Mouse (Mus musculus): ENCODE measurements around the gene Cpa5. TPM values are rescaled to one million over a fixed set of nuclear protein-coding genes. Genes with fewer than 3 reads are reported as not detected.

Gene Cpa5
- polyA plus RNA-seq, 1 experiment from 2014 or later, result not detected

DNA sequence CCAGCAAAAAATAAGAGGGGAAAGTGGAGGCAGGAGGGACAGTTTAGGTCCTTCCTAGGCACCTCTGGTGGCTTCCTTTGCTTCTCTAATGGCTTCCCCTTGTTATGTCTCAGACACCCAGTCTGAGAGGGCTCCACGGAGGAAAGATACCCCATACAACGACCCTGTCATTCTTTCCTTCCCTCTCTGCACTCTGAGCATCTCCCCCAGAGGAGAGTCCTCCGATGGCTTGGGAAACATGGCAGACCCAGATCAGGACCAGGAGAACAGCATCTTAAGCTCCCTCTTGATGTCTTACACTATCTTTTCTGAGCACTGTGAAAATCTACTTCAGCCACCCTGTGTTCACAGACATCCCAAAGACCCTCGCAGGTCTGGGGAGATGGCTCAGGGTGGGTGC lies 4.9 kb downstream of the Cpa5 start:
- no peak for DNase-seq (ENCODE audit: low spot score)
- H3K4me1 ChIP-seq (replicated peaks; ENCODE audit: control insufficient read depth, insufficient read depth, low read length), result peaks cover 19% of the 10 kb centered on the region; the same call in 1 of the 2 replicates
- no peak for ATAC-seq (ENCODE audit: low FRiP score)
- WGBS, result 25% methylated on average over 4 of the region's 4 CpGs
- H3K27me3 ChIP-seq (ENCODE audit: control insufficient read depth, insufficient read depth, low read length), result no peaks in the 10 kb centered on the region
- H3K36me3 ChIP-seq (ENCODE audit: control insufficient read depth, insufficient read depth, low read length), result no peaks in the 10 kb centered on the region
- H3K9me3 ChIP-seq (ENCODE audit: control insufficient read depth, low read length), result no peaks in the 10 kb centered on the region
- no peak overlapping the region for H3K4me3 ChIP-seq (ENCODE audit: low read depth, low read length)
- H3K27ac ChIP-seq (ENCODE audit: low read depth, low read length), result peak overlapping the region; percentile 17; the same call in 1 of the 2 replicates
- H3K9ac ChIP-seq (ENCODE audit: low read depth, low read length), result no peak overlapping the region
- H3K4me2 ChIP-seq (replicated peaks; ENCODE audit: low read depth, low read length), result no peak overlapping the region

DNA sequence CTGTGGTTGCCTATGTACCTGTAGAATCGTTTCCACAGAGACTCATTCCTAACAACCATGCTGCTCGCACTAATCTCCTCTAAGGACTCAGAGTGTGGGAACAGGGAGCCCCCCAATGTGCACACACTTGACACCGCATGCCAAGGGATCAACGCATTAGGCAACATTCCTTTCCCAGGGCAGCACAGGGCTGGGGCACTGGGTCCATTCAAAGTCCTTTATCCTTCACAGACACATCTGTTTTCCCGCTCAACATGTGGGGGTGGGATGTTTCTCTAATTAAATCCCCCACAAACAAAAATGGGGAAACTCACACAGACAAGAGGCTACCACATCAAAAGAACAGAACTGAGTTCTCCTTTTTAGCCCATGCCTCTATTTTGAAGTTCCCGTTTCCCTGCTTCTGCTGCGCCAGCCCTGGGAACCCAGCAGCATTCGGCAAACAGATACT lies 5.7 kb downstream of the Cpa5 start:
- WGBS, result 2% methylated on average over 8 of the region's 8 CpGs
- H3K9ac ChIP-seq (ENCODE audit: low read depth, low read length), result no peak overlapping the region
- ATAC-seq (ENCODE audit: low FRiP score), result peak; percentile 36; the same call in 1 of the 2 replicates

DNA sequence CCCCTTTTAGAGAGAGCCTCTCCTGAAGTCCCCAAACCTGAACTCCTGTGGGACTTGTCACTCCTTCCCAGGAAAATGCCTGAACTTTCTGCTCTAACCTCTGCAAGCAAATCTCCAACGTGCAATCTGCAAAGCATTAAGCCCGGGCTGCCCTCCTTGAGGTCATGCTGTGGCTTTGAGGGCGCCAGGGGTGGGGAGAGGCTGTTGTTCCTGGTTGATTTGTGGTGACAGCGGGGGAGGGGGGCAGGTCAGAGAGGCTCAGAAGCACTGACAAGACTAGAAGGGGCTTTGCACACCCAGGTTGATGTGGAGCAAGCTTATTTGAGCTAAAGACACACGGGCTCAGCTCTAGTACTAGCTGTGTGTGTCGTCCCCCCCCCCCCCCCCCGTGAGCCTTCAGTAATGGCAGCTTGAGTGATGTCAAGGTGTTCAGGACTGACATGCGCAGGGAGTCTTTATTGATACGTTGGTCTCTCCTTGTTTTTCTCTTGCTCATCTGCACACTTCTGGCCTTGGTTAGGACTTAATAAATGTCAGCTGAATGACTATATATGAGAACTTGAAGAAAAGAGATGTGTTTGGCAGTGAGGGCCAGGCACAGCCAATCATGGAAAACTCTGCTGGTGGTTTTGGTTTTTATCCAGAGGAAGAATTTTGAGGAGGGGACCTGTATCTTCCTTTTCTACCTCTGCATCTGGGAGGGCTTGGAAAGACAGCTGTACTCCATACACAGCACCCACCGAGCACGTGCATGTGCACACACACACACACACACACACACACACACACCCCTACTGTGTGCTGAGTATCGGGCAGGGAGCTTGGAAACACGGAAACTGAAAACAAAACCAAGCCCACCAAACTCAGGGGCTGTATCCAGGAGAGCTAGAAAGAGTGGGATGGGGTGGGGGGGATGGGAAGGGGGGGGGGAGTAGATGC lies 6.5 kb downstream of the Cpa5 start:
- Histone ChIP-seq H3K4me1 (replicated peaks; ENCODE audit: control insufficient read depth, insufficient read depth, low read length) (peaks cover 16% of the 10 kb centered on the region; the same call in 1 of the 2 replicates), H3K36me3 (ENCODE audit: control insufficient read depth, insufficient read depth, low read length) (no peaks in the 10 kb centered on the region), H3K27me3 (ENCODE audit: control insufficient read depth, insufficient read depth, low read length) (no peaks in the 10 kb centered on the region), H3K9me3 (ENCODE audit: control insufficient read depth, low read length) (no peaks in the 10 kb centered on the region), H3K4me3 (ENCODE audit: low read depth, low read length) (peak overlapping the region; percentile 15), H3K4me2 (replicated peaks; ENCODE audit: low read depth, low read length) (peak overlapping the region; percentile 51), H3K9ac (ENCODE audit: low read depth, low read length) (no peak overlapping the region), H3K27ac (ENCODE audit: low read depth, low read length) (peak overlapping the region; percentile 84)
- DNase-seq (ENCODE audit: low spot score), result peak; percentile 69
- WGBS, result 2% methylated on average over 12 of the region's 13 CpGs
- peak; percentile 55 for ATAC-seq (ENCODE audit: low FRiP score)

More for the DNA sequence above, 5.7 kb downstream of the Cpa5 start:
- Histone ChIP-seq H3K9me3 (ENCODE audit: control insufficient read depth, low read length) (no peaks in the 10 kb centered on the region), H3K4me1 (replicated peaks; ENCODE audit: control insufficient read depth, insufficient read depth, low read length) (peaks cover 19% of the 10 kb centered on the region; the same call in 1 of the 2 replicates), H3K4me2 (replicated peaks; ENCODE audit: low read depth, low read length) (0 out of 2 replicates have a peak overlapping the region, but pooled peaks have one; percentile 25), H3K4me3 (ENCODE audit: low read depth, low read length) (no peak overlapping the region), H3K36me3 (ENCODE audit: control insufficient read depth, insufficient read depth, low read length) (no peaks in the 10 kb centered on the region), H3K27me3 (ENCODE audit: control insufficient read depth, insufficient read depth, low read length) (no peaks in the 10 kb centered on the region), H3K27ac (ENCODE audit: low read depth, low read length) (peak overlapping the region; percentile 84)
- peak; percentile 57 for DNase-seq (ENCODE audit: low spot score)

DNA sequence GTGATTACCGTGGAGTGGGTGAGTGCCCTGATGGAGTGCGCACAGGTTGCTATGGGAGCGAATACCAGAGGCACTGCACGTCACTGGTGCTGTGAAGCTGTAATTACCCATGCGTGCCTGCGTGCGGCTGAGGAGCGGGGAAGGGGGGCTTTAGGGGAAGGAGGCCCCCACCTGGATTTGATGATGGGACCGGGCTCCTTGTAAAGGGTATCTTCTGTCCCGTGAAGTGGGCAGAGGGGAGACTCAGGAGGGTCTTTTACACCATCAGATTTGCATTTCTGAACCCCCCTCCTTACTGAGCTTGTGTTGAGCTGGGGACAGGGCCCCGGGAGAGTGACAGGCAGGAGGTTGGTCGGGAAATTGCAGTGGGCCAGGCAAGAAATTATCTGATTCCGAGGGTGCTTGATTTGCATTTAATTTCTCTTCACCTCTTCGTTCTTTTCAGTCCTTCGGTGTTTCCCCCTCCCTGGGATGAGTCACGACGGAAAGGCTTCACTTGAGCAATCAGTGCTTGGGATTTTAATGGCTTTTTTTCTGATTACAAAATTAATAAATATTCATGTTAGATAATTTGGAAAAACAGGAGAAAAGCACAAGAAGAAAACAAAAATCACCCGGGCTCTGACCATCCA lies 7.3 kb downstream of the Cpa5 start:
- Histone ChIP-seq H3K4me1 (replicated peaks; ENCODE audit: control insufficient read depth, insufficient read depth, low read length) (peaks cover 16% of the 10 kb centered on the region; the same call in 1 of the 2 replicates), H3K36me3 (ENCODE audit: control insufficient read depth, insufficient read depth, low read length) (no peaks in the 10 kb centered on the region), H3K27me3 (ENCODE audit: control insufficient read depth, insufficient read depth, low read length) (no peaks in the 10 kb centered on the region), H3K4me3 (ENCODE audit: low read depth, low read length) (peak overlapping the region; percentile 15), H3K27ac (ENCODE audit: low read depth, low read length) (peak overlapping the region; percentile 84), H3K4me2 (replicated peaks; ENCODE audit: low read depth, low read length) (peak overlapping the region; percentile 51), H3K9ac (ENCODE audit: low read depth, low read length) (peak overlapping the region; percentile 44), H3K9me3 (ENCODE audit: control insufficient read depth, low read length) (no peaks in the 10 kb centered on the region)
- peak; percentile 76 for DNase-seq (ENCODE audit: low spot score)
- ATAC-seq (ENCODE audit: low FRiP score), result peak; percentile 84
- 3% methylated on average over 18 of the region's 18 CpGs for WGBS

DNA sequence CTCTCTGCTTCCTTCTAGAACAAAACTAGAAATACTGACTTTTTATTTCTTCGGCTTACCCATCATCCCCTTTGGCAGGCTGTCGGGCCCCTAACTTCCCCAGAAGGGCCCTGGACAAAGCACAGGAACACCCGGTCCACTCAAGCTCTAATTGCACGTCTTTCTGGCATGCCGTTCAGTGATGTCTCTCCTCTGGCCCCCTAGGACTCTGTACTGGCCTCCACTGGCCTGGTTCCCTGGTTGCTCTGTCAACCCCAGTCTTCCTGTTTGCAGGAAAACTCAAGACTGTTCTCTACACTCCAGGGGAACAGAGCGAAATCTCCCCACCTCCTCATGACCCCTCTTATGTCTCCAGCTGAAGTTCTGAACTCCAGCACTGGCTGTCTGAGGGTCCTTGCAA lies 7.9 kb downstream of the Cpa5 start:
- Histone ChIP-seq H3K4me3 (ENCODE audit: low read depth, low read length) (no peak overlapping the region), H3K9me3 (ENCODE audit: control insufficient read depth, low read length) (no peaks in the 10 kb centered on the region), H3K27ac (ENCODE audit: low read depth, low read length) (peak overlapping the region; percentile 84; the same call in 1 of the 2 replicates), H3K9ac (ENCODE audit: low read depth, low read length) (no peak overlapping the region), H3K36me3 (ENCODE audit: control insufficient read depth, insufficient read depth, low read length) (no peaks in the 10 kb centered on the region), H3K4me2 (replicated peaks; ENCODE audit: low read depth, low read length) (no peak overlapping the region), H3K4me1 (replicated peaks; ENCODE audit: control insufficient read depth, insufficient read depth, low read length) (peaks cover 16% of the 10 kb centered on the region; the same call in 1 of the 2 replicates), H3K27me3 (ENCODE audit: control insufficient read depth, insufficient read depth, low read length) (no peaks in the 10 kb centered on the region)
- peak; percentile 29 for DNase-seq (ENCODE audit: low spot score)
- 25% methylated on average over 6 of the region's 6 CpGs for WGBS
- no peak for ATAC-seq (ENCODE audit: low FRiP score)

DNA sequence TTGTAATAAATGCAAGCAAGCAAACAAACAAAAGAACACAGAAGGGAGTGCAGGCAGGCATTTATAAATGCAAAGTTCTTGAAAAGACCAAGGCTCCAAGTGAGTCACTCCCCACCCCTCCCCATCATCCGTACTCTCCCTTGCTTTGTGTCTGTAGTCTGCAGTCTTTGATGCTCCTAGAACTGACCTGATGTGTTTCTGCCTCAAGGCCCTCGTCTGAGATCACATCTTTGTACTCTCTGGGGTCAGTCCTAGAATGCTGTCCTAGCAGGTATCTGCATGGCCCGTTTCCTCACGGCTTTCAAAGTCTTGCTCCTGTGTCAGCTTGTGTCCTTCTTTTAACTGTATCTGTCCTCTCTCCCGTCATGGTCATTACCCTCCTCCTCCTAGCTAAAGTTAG lies 8.8 kb downstream of the Cpa5 start:
- no peak overlapping the region for H3K4me3 ChIP-seq (ENCODE audit: low read depth, low read length)
- no peak overlapping the region for H3K4me2 ChIP-seq (replicated peaks; ENCODE audit: low read depth, low read length)
- H3K9me3 ChIP-seq (ENCODE audit: control insufficient read depth, low read length), result no peaks in the 10 kb centered on the region
- ATAC-seq (ENCODE audit: low FRiP score), result no peak
- H3K4me1 ChIP-seq (replicated peaks; ENCODE audit: control insufficient read depth, insufficient read depth, low read length), result peaks cover 16% of the 10 kb centered on the region; the same call in 1 of the 2 replicates
- no peak for DNase-seq (ENCODE audit: low spot score)
- no peak overlapping the region for H3K9ac ChIP-seq (ENCODE audit: low read depth, low read length)
- no peaks in the 10 kb centered on the region for H3K27me3 ChIP-seq (ENCODE audit: control insufficient read depth, insufficient read depth, low read length)
- 59% methylated on average over 5 of the region's 5 CpGs for WGBS
- H3K36me3 ChIP-seq (ENCODE audit: control insufficient read depth, insufficient read depth, low read length), result no peaks in the 10 kb centered on the region
- H3K27ac ChIP-seq (ENCODE audit: low read depth, low read length), result no peak overlapping the region

DNA sequence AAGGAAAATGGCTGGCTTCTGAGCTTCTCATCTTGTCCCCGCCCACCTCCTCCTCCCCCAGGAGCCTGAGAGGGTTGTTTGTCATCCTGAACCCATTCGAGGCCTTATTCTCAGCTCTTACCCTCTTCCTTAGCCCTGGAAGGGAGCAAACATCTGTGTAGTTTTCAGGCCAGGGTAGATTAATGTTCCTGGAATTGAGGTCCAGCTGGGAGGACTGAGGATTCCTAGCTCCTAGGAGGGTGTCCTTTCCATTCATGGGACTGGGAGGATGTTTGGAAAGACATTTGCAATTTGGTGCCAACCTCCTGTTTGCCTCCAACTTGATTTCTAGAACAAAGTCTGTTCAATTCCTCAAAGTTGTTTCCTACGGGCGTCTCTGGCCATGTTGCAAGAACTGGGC lies 9.8 kb downstream of the Cpa5 start:
- 86% methylated on average over 4 of the region's 4 CpGs for WGBS
- Histone ChIP-seq H3K9me3 (ENCODE audit: control insufficient read depth, low read length) (no peaks in the 10 kb centered on the region), H3K36me3 (ENCODE audit: control insufficient read depth, insufficient read depth, low read length) (no peaks in the 10 kb centered on the region), H3K27ac (ENCODE audit: low read depth, low read length) (no peak overlapping the region), H3K4me2 (replicated peaks; ENCODE audit: low read depth, low read length) (no peak overlapping the region), H3K9ac (ENCODE audit: low read depth, low read length) (no peak overlapping the region), H3K4me1 (replicated peaks; ENCODE audit: control insufficient read depth, insufficient read depth, low read length) (peaks cover 16% of the 10 kb centered on the region; the same call in 1 of the 2 replicates), H3K27me3 (ENCODE audit: control insufficient read depth, insufficient read depth, low read length) (no peaks in the 10 kb centered on the region), H3K4me3 (ENCODE audit: low read depth, low read length) (no peak overlapping the region)
- DNase-seq (ENCODE audit: low spot score) (no peak), ATAC-seq (ENCODE audit: low FRiP score) (no peak)

DNA sequence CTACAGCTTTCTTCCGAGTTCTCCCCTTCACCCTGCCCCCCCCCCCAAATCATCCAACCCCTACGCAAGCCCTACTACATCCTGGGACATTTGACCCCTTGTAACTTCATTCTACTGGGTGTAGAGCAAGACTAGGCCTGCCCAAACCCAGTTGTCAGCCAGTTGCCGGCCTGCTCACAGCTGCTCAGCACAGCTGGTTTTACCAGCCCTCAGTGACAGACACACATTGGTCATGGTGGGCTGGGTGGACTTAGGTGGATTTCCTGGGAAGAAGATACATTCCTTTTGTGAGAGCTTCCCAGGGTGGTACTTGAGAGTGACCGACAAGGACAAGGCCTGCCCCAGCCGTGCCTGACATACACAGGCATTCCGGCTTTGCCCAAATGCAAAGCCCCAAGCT lies 10.2 kb downstream of the Cpa5 start:
- no peaks in the 10 kb centered on the region for H3K9me3 ChIP-seq (ENCODE audit: control insufficient read depth, low read length)
- no peak for DNase-seq (ENCODE audit: low spot score)
- no peak overlapping the region for H3K9ac ChIP-seq (ENCODE audit: low read depth, low read length)
- no peak overlapping the region for H3K4me3 ChIP-seq (ENCODE audit: low read depth, low read length)
- WGBS, result 86% methylated on average over 6 of the region's 6 CpGs
- H3K27me3 ChIP-seq (ENCODE audit: control insufficient read depth, insufficient read depth, low read length), result no peaks in the 10 kb centered on the region
- peaks cover 13% of the 10 kb centered on the region; the same call in 1 of the 2 replicates for H3K4me1 ChIP-seq (replicated peaks; ENCODE audit: control insufficient read depth, insufficient read depth, low read length)
- no peaks in the 10 kb centered on the region for H3K36me3 ChIP-seq (ENCODE audit: control insufficient read depth, insufficient read depth, low read length)
- no peak overlapping the region for H3K27ac ChIP-seq (ENCODE audit: low read depth, low read length)
- no peak for ATAC-seq (ENCODE audit: low FRiP score)
- no peak overlapping the region for H3K4me2 ChIP-seq (replicated peaks; ENCODE audit: low read depth, low read length)

All from hindbrain, embryonic 11.5 days (tissue).